Mouse (Mus musculus): ENCODE measurements around the gene Dst.
"Not testable (repeated sequence)": the region's sequence is repeated elsewhere in the genome, so short reads cannot be mapped to it uniquely, and the experiment has no call there.

Dst gene

GRCm38 (mm10) chr1:34061860-34062259, 153.8 kb downstream of the Dst start:
- no peak for DNase-seq (ENCODE audit: low read depth, low spot score)

GRCm38 (mm10) chr1:34063943-34064342, 155.9 kb downstream of the Dst start:
- DNase-seq (ENCODE audit: low read depth, low spot score), result no peak

- no peak for DNase-seq (ENCODE audit: low read depth, low spot score)
Measured at GRCm38 (mm10) chr1:34065551-34066048, 157.6 kb downstream of the Dst start.

GRCm38 (mm10) chr1:34066401-34066800, 158.4 kb downstream of the Dst start:
- not testable (repeated sequence) for DNase-seq (ENCODE audit: low read depth, low spot score)

GRCm38 (mm10) chr1:34068341-34068740, 160.3 kb downstream of the Dst start:
- DNase-seq (ENCODE audit: low read depth, low spot score), result no peak

GRCm38 (mm10) chr1:34069514-34070290, 161.7 kb downstream of the Dst start:
- DNase-seq (ENCODE audit: low read depth, low spot score), result no peak

- no peak for DNase-seq (ENCODE audit: low read depth, low spot score)
Measured at GRCm38 (mm10) chr1:34070474-34070873, 162.4 kb downstream of the Dst start.

GRCm38 (mm10) chr1:34070991-34071639, 163.1 kb downstream of the Dst start:
- no peak for DNase-seq (ENCODE audit: low read depth, low spot score)

GRCm38 (mm10) chr1:34072262-34072661, 164.2 kb downstream of the Dst start:
- DNase-seq (ENCODE audit: low read depth, low spot score), result no peak

- DNase-seq (ENCODE audit: low read depth, low spot score), result peak; percentile 61
Measured at GRCm38 (mm10) chr1:34073436-34074169, 165.6 kb downstream of the Dst start.

GRCm38 (mm10) chr1:34074245-34075187, 166.5 kb downstream of the Dst start:
- DNase-seq (ENCODE audit: low read depth, low spot score), result no peak

GRCm38 (mm10) chr1:34076701-34077421, 168.8 kb downstream of the Dst start:
- no peak for DNase-seq (ENCODE audit: low read depth, low spot score)

GRCm38 (mm10) chr1:34077422-34077790, 169.4 kb downstream of the Dst start:
- no peak for DNase-seq (ENCODE audit: low read depth, low spot score)

- DNase-seq (ENCODE audit: low read depth, low spot score), result no peak
Measured at GRCm38 (mm10) chr1:34077941-34078340, 169.9 kb downstream of the Dst start.

- no peak for DNase-seq (ENCODE audit: low read depth, low spot score)
Measured at GRCm38 (mm10) chr1:34089011-34089410, 181.0 kb downstream of the Dst start.

- DNase-seq (ENCODE audit: low read depth, low spot score), result no peak
Measured at GRCm38 (mm10) chr1:34090700-34091099, 182.7 kb downstream of the Dst start.

GRCm38 (mm10) chr1:34093652-34094051, 185.6 kb downstream of the Dst start:
- peak; percentile 34 for DNase-seq (ENCODE audit: low read depth, low spot score)

GRCm38 (mm10) chr1:34094301-34094700, 186.3 kb downstream of the Dst start:
- no peak for DNase-seq (ENCODE audit: low read depth, low spot score)

- no peak for DNase-seq (ENCODE audit: low read depth, low spot score)
Measured at GRCm38 (mm10) chr1:34095173-34095572, 187.1 kb downstream of the Dst start.

GRCm38 (mm10) chr1:34096923-34097322, 188.9 kb downstream of the Dst start:
- DNase-seq (ENCODE audit: low read depth, low spot score), result no peak

GRCm38 (mm10) chr1:34097640-34098039, 189.6 kb downstream of the Dst start:
- no peak for DNase-seq (ENCODE audit: low read depth, low spot score)

All from WW6 (cell line).